8 mouse cellular contexts compared by ENCODE assay signal in the genomic region with DNA sequence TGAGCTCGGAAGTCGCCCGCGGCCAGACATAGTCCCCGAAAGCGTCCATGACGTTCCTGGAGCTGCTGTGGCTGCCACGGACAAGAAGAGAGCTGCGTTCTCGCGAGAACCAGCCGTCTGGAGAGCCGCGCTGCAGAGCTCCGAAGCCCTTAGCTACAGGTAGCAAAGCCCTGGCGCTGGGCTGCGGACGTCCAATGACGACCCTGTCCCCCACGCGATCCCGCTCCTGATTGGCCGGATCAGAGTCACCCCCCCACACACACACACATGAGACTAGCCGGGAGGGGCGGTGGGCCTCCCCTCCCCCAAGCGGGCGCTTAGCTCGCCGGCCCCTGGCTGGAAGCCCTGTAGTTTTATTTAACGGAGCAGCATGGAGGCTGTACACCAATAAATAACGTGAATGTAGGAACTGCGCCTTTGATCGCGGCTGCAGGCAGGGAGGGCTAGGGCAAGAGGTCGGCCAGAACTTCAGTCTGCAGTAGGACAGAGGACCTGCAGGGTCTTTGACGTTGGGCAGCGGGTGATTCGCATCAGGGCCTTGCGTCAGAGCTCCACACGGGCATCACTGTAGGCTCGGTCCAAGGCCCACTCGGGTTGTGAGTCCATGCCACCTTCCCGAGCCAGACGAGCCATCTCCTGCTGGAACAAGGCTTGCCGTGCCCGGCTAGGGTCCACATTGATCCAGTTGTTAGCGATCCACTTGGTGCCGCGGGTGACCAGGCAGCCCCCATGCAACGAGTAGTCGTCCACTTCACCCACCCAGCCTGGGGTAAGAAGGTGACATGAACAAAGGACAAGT. TPM values are rescaled to one million over a fixed set of nuclear protein-coding genes. Genes with fewer than 3 reads are reported as not detected.
A peak's percentile ranks its signal among the peaks of the same experiment; 100 is the strongest.
DNase-seq lines count a peak whose midpoint lies in the region; ATAC-seq and TF ChIP-seq lines count a peak whose summit lies in the region.

A gene (minus strand): TSS at position 195 of the 799 bp plus-strand sequence.

- peak within 1 kb of the TSS; percentile 91 for H3K9ac ChIP-seq in embryonic facial prominence, embryonic 13.5 days
- peak within 1 kb of the TSS; percentile 95 for H3K9ac ChIP-seq in limb, embryonic 12.5 days (replicated peaks)
- peak within 1 kb of the TSS; percentile 61 for H3K9ac ChIP-seq in midbrain, embryonic 15.5 days

- no peaks in the 10 kb centered on the region for H3K9me3 ChIP-seq in embryonic facial prominence, embryonic 13.5 days
- no peaks in the 10 kb centered on the region for H3K9me3 ChIP-seq in limb, embryonic 12.5 days
- H3K9me3 ChIP-seq in midbrain, embryonic 15.5 days = no peaks in the 10 kb centered on the region

- 6% methylated on average over 51 of the region's 51 CpGs for WGBS in embryonic facial prominence, embryonic 13.5 days
- WGBS in kidney, adult 2 months = 3% methylated on average over 51 of the region's 51 CpGs
- 5% methylated on average over 51 of the region's 51 CpGs for WGBS in limb, embryonic 12.5 days
- WGBS in midbrain, embryonic 15.5 days = 3% methylated on average over 51 of the region's 51 CpGs

- peak; percentile 96 for ATAC-seq in embryonic facial prominence, embryonic 13.5 days (ENCODE audit: insufficient number of reproducible peaks, insufficient read depth, low FRiP score, low TSS enrichment, low read depth)
- ATAC-seq in limb, embryonic 12.5 days (ENCODE audit: insufficient number of reproducible peaks, insufficient read depth, low FRiP score, low TSS enrichment, low read depth) = peak; percentile 96
- peak; percentile 97 for ATAC-seq in midbrain, embryonic 15.5 days (replicated peaks)

- peak within 1 kb of the TSS; percentile 75 for H3K4me3 ChIP-seq in embryonic facial prominence, embryonic 13.5 days
- peak within 1 kb of the TSS; percentile 83 for H3K4me3 ChIP-seq in kidney, adult 2 months (ENCODE audit: insufficient read depth, low read depth, low read length)
- peak within 1 kb of the TSS; percentile 86 for H3K4me3 ChIP-seq in limb, embryonic 12.5 days (replicated peaks)
- peak within 1 kb of the TSS; percentile 49 for H3K4me3 ChIP-seq in midbrain, embryonic 15.5 days

- peak within 1 kb of the TSS; percentile 92 for H3K27ac ChIP-seq in embryonic facial prominence, embryonic 13.5 days
- H3K27ac ChIP-seq in kidney, adult 2 months (ENCODE audit: insufficient read depth, low read depth, low read length) = peak within 1 kb of the TSS; percentile 66
- H3K27ac ChIP-seq in limb, embryonic 12.5 days = peak within 1 kb of the TSS; percentile 97
- H3K27ac ChIP-seq in midbrain, embryonic 15.5 days = peak within 1 kb of the TSS; percentile 91

- H3K27me3 ChIP-seq in embryonic facial prominence, embryonic 13.5 days = no peaks in the 10 kb centered on the region
- H3K27me3 ChIP-seq in kidney, adult 2 months (replicated peaks; ENCODE audit: control insufficient read depth, insufficient read depth, low read length) = no peaks in the 10 kb centered on the region
- H3K27me3 ChIP-seq in limb, embryonic 12.5 days = no peaks in the 10 kb centered on the region
- no peaks in the 10 kb centered on the region for H3K27me3 ChIP-seq in midbrain, embryonic 15.5 days (replicated peaks)

- peaks cover 37% of the 10 kb centered on the region for H3K36me3 ChIP-seq in embryonic facial prominence, embryonic 13.5 days
- H3K36me3 ChIP-seq in kidney, adult 2 months (ENCODE audit: control insufficient read depth, insufficient read depth, low read length) = no peaks in the 10 kb centered on the region
- peaks cover 40% of the 10 kb centered on the region for H3K36me3 ChIP-seq in limb, embryonic 12.5 days
- H3K36me3 ChIP-seq in midbrain, embryonic 15.5 days (replicated peaks) = no peaks in the 10 kb centered on the region; the same call in 1 of the 2 replicates

- H3K4me2 ChIP-seq in embryonic facial prominence, embryonic 13.5 days = peak within 1 kb of the TSS; percentile 86
- H3K4me2 ChIP-seq in limb, embryonic 12.5 days = peak within 1 kb of the TSS; percentile 90
- H3K4me2 ChIP-seq in midbrain, embryonic 15.5 days = peak within 1 kb of the TSS; percentile 72

- TF ChIP-seq POLR2A in kidney, adult 2 months (IDR thresholded peaks at IDR 0.05; ENCODE audit: low read depth, low read length) = peak; percentile 78

- TF ChIP-seq CTCF in kidney, adult 2 months (conservative IDR thresholded peaks at IDR 0.05; ENCODE audit: insufficient read depth, insufficient read length, low read depth, low read length) = no peak

- peaks cover 50% of the 10 kb centered on the region for H3K4me1 ChIP-seq in embryonic facial prominence, embryonic 13.5 days
- H3K4me1 ChIP-seq in kidney, adult 2 months (ENCODE audit: control insufficient read depth, insufficient read depth, low read length) = peaks cover 4% of the 10 kb centered on the region; the same call in 1 of the 2 replicates
- peaks cover 52% of the 10 kb centered on the region for H3K4me1 ChIP-seq in limb, embryonic 12.5 days (replicated peaks)
- H3K4me1 ChIP-seq in midbrain, embryonic 15.5 days = peaks cover 53% of the 10 kb centered on the region

- DNase-seq in 3134 (ENCODE audit: extremely low read depth, insufficient read length, low spot score) = peak; percentile 91
- peak; percentile 94 to 96 for DNase-seq in adrenal gland, postnatal 36 days
- peak; percentile 89 to 95 for DNase-seq in heart, adult 18-20 months
- DNase-seq in kidney, adult 2 months = peak; percentile 97
- DNase-seq in spleen, postnatal 10 days (ENCODE audit: low spot score in 2 of 2) = peak; percentile 67 to 90

RNA-seq across cellular contexts. Expression of the gene that starts here (rescaled TPM):
- 100 to 1,000 TPM; 119 to 121 TPM for total RNA-seq in adrenal gland, postnatal 36 days (2021)
- polyA plus RNA-seq in embryonic facial prominence, embryonic 13.5 days (2015; fragmentation: Nextera tagmentation; extraction: Ambion mirVana) = 140 and 147 TPM in 2 replicates
- total RNA-seq in heart, adult 18-20 months (2021) = 10 to 100 TPM; 10.9 to 12.6 TPM
- polyA plus RNA-seq in kidney, adult 2 months (2012; rRNA removed) = 31.0 and 34.4 TPM in 2 replicates
- 237 TPM in 2 replicates for polyA plus RNA-seq in limb, embryonic 12.5 days (2016; fragmentation: Nextera tagmentation; extraction: Ambion mirVana)
- 404 and 429 TPM in 2 replicates for polyA plus RNA-seq in midbrain, embryonic 15.5 days (2015; fragmentation: Nextera tagmentation; extraction: Ambion mirVana)

Comparison
In these comparisons a context has a peak if more than half of its experiments do, and no peak if none do; other contexts are left out.
1. Peak in every context shown above with its lines: DNase-seq, ATAC-seq, H3K4me3 ChIP-seq and H3K27ac ChIP-seq.
2. RNA of the gene that starts here (total RNA-seq): 119 to 121 TPM in adrenal gland, postnatal 36 days; 10.9 to 12.6 TPM in heart, adult 18-20 months; every median in the first group is over 4 times any median in the second.